Mouse (Mus musculus) forebrain, postnatal 0 days (tissue): ENCODE measurements at regions not wholly inside any gene's neighbourhood (a gene's known extent, or its start where the extent isn't known, plus 50 kb on each side); places are given as distances from the start of the nearest gene placed in this dataset.

Experiments
- ATAC-seq: fragments of 200-750 bp; cut with Nextera tagmentation; 2 replicates; pipeline ENCODE4 v1.8.0; 2017; ENCODE audit warnings: mild to moderate bottlenecking, moderate library complexity
- DNase-seq: peaks from one replicate; pipeline ENCODE4 v3.0.0-alpha.2; 2015
- H3K27ac ChIP-seq: fragments of 300-500 bp; sonication (generic); 2 replicates; pipeline ENCODE4 v1.5.1; 2014; ENCODE audit warnings: low read depth, mild to moderate bottlenecking, antibody characterized with exemption, low read length, moderate library complexity, mixed read lengths
- H3K27me3 ChIP-seq: fragments of 300-500 bp; sonication (generic); 2 replicates; pipeline ENCODE4 v1.6.1; 2014; ENCODE audit warnings: mild to moderate bottlenecking, low read length, mixed read lengths; ENCODE audit not compliant: insufficient read depth
- H3K36me3 ChIP-seq: fragments of 300-500 bp; sonication (generic); 2 replicates; pipeline ENCODE4 v1.6.1; 2014; ENCODE audit warnings: mild to moderate bottlenecking, moderate library complexity; ENCODE audit not compliant: insufficient read depth
- H3K4me1 ChIP-seq: fragments of 300-500 bp; sonication (generic); 2 replicates; pipeline ENCODE4 v1.6.1; 2014; ENCODE audit warnings: antibody characterized with exemption; ENCODE audit not compliant: insufficient read depth
- H3K4me2 ChIP-seq: fragments of 300-500 bp; sonication (generic); 2 replicates; pipeline ENCODE4 v1.6.1; 2014; ENCODE audit warnings: low read depth, mild to moderate bottlenecking, moderate library complexity
- H3K4me3 ChIP-seq: fragments of 300-500 bp; sonication (generic); 2 replicates; pipeline ENCODE4 v1.5.1; 2014; ENCODE audit warnings: low read depth, low read length, mixed read lengths
- H3K9ac ChIP-seq: fragments of 300-500 bp; sonication (generic); 2 replicates; pipeline ENCODE4 v1.6.1; 2014; ENCODE audit warnings: mild to moderate bottlenecking
- H3K9me3 ChIP-seq: fragments of 300-500 bp; sonication (generic); 2 replicates; pipeline ENCODE4 v1.6.1; 2016; ENCODE audit warnings: low read length
- CTCF ChIP-seq: sonication (generic); IDR thresholded peaks from 2 replicates; pipeline ENCODE4 v1.5.1; 2016; ENCODE audit warnings: antibody characterized with exemption, control low read depth, low read depth
- WGBS: fragments of 180-500 bp; shearing (Covaris S2); extraction: QIAGEN DNeasy Blood & Tissue Kit; methylation state at CpG from one replicate; pipeline ENCODE4 v1.1.7; 2014; 5-methylcytosine and 5-hydroxymethylcytosine counted together

DNA sequence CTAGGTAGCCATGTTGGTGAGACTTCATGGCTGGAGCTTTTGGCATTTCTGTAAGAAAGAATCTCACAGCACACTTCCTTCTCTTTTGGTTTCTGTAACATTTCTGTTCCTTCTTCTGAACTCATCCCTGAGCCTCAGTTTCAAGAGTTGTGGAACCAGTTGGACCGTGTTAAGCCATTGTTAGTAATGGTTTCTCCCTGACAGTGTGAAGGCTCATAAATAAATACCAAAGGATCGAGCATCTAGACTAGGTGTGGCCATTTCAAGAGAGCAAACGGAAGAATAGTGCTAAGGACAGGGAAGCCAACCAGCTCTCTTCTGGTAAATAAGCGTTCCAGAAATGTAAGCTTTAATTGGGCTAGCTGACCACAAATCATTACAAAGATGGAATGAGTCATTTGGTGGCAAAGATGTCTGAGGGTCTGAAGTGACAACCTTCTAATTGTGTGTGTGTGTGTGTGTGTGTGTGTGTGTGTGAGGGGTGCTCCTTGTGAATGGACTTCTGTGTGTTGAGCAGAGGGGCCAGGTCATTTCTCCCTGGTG lies 71.7 kb upstream of the Cdkn2b start:
- 87% methylated on average over 4 of the region's 4 CpGs for WGBS
- TF ChIP-seq CTCF = no peak
- DNase-seq = no peak

DNA sequence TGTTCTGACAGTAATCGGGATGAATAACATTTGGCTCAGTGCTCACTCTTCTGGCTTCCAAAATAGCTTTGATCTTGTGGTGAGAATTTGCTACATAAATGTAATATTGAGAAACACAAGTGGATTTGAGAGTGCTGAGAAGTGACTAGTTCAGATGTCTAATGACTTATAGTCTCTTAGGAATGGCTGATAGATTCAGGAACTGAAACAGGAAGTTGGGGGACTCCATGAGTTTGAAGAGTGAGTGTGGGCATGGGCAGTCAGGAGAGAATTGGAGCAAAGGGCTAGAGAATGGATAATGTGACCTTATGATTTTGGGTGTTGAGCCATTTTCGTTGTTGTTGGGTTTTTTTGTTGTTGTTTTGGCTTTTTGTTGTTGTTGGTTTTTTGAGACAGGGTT lies 70.9 kb upstream of the Cdkn2b start:
- no peak for ATAC-seq
- H3K27me3 ChIP-seq = no peaks in the 10 kb centered on the region

More for the DNA sequence above, 71.7 kb upstream of the Cdkn2b start:
- Histone ChIP-seq H3K27ac (no peak overlapping the region), H3K36me3 (no peaks in the 10 kb centered on the region), H3K4me1 (no peaks in the 10 kb centered on the region), H3K9ac (no peak overlapping the region), H3K27me3 (no peaks in the 10 kb centered on the region), H3K4me3 (no peak overlapping the region), H3K4me2 (no peak overlapping the region), H3K9me3 (no peaks in the 10 kb centered on the region)
- no peak for ATAC-seq

DNA sequence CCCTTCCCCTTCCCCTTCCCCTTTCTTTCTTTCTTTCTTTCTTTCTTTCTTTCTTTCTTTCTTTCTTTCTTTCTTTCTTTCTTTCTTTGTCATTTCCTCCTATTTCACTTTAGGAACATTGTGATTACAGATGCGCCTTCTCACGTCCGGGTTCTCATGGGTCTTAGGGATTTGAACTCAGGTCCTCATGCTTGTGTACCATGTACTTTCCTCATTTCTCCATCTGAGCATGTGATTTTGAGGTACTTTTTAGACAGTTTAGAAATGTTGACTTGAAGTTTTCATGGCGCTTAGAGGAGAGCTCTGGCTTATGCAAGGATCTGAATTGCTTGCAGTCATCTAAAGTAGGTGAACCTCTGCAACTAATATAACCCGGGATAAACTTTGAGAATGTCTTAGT lies 70.2 kb upstream of the Cdkn2b start:
- no peaks in the 10 kb centered on the region for H3K4me1 ChIP-seq
- H3K4me3 ChIP-seq = no peak overlapping the region
- no peak for ATAC-seq
- DNase-seq = no peak
- no peaks in the 10 kb centered on the region for H3K36me3 ChIP-seq
- H3K9ac ChIP-seq = no peak overlapping the region
- H3K9me3 ChIP-seq = no peaks in the 10 kb centered on the region
- no peak overlapping the region for H3K27ac ChIP-seq
- WGBS = 96% methylated on average over 5 of the region's 5 CpGs
- H3K4me2 ChIP-seq = no peak overlapping the region
- TF ChIP-seq CTCF = no peak
- no peaks in the 10 kb centered on the region for H3K27me3 ChIP-seq

More for the DNA sequence above, 70.9 kb upstream of the Cdkn2b start:
- no peak for TF ChIP-seq CTCF
- no peak overlapping the region for H3K4me3 ChIP-seq
- H3K36me3 ChIP-seq = no peaks in the 10 kb centered on the region
- H3K4me2 ChIP-seq = no peak overlapping the region
- no peak overlapping the region for H3K27ac ChIP-seq
- no peaks in the 10 kb centered on the region for H3K4me1 ChIP-seq
- H3K9me3 ChIP-seq = no peaks in the 10 kb centered on the region
- H3K9ac ChIP-seq = no peak overlapping the region
- DNase-seq = no peak
- WGBS = 89% methylated on average over 2 of the region's 2 CpGs

DNA sequence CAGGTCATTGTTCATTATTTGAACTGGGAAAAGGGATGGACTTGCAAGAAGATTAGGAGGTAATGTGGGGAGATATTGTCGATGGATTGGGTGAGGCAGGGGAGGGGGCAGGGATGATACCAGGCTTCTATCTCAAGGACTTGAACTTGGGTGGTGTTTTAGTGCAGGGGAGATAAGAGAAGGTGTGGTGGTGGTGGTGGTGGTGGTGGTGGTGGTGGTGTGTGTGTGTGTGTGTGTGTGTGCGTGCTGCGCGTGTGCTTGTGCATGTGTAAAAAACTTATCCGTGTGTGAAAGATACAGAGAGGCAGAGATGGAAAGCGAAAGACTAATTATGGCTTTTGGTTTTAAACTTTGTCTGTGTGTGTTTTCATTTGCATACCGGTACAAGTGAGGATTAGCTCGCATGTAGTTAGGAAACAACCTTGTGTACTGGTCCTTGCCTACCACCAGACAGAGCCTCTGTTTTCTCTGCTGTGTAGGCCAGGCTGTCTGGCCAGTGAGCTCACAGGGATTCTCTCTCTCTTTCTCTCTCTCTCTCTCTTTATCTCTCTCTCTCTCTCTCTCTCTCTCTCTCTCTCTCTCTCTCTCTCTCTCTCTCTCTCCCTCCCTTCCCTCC lies 69.6 kb upstream of the Cdkn2b start:
- Histone ChIP-seq H3K27ac (no peak overlapping the region), H3K4me1 (no peaks in the 10 kb centered on the region), H3K36me3 (no peaks in the 10 kb centered on the region), H3K4me2 (no peak overlapping the region), H3K9ac (no peak overlapping the region), H3K4me3 (no peak overlapping the region), H3K9me3 (no peaks in the 10 kb centered on the region), H3K27me3 (no peaks in the 10 kb centered on the region)
- no peak for TF ChIP-seq CTCF
- ATAC-seq (no peak), DNase-seq (no peak)
- WGBS = 91% methylated on average over 8 of the region's 8 CpGs

DNA sequence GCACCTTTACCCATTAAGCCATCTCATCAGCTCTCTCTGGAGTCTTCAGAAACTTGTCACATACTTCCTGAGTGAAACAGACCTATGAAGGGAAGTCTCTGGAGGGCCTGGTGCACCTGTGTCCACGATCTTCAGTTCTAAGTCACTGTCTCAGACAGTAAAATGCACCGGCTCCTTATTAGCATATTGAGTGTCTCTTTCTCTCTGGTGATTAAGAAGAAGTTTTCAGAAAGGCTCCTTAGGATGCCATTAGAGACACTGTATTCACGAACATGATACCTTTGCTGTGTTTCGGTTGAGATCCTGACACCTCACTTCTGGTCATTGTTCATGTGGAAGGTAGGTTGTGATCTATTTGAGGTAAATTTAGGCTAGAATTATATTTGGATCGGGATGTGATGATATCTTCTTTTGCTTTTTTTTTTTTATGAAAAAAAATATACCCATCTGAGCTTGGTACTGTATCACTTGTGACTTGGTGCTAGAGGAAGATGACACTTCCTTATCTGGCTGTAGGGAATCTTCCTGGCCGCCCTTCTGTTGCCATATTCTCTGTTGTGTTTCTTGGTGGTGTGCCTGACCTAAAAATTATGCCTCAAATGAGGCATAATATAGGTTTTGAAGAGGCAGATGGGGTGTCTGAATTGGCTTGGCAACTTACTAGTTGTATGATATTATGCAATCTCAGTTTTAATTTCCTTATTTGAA lies 68.9 kb upstream of the Cdkn2b start:
- Histone ChIP-seq H3K9ac (no peak overlapping the region), H3K36me3 (no peaks in the 10 kb centered on the region), H3K4me3 (no peak overlapping the region), H3K27ac (no peak overlapping the region), H3K9me3 (no peaks in the 10 kb centered on the region), H3K27me3 (no peaks in the 10 kb centered on the region), H3K4me2 (no peak overlapping the region), H3K4me1 (no peaks in the 10 kb centered on the region)
- ATAC-seq = no peak
- DNase-seq = no peak
- no peak for TF ChIP-seq CTCF
- WGBS = 88% methylated on average over 6 of the region's 6 CpGs

DNA sequence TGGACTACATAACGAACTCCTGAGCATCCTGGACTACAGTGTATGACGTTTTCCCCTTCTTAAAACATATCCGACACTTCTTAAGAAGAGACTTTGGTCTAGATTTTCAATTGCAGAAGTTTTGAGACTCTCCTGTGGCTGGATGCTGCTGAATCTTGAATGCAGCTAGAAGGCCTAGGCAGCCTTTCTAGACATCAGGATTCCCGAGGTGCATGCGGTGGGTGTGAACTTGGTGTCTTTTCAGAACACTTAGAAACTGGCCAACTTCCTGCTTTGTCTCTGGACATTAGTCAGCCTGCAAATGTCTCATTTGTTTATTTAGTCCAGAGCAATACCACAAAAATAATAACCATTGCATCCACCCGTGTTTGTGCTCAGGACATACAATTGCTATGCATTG lies 61.8 kb upstream of the Cdkn2b start:
- H3K9me3 ChIP-seq = no peaks in the 10 kb centered on the region
- 81% methylated on average over 6 of the region's 6 CpGs for WGBS
- ATAC-seq = no peak
- H3K36me3 ChIP-seq = no peaks in the 10 kb centered on the region
- no peak overlapping the region for H3K9ac ChIP-seq
- H3K4me1 ChIP-seq = no peaks in the 10 kb centered on the region
- no peak overlapping the region for H3K27ac ChIP-seq
- no peak overlapping the region for H3K4me3 ChIP-seq
- no peak for TF ChIP-seq CTCF
- DNase-seq = no peak
- H3K27me3 ChIP-seq = no peaks in the 10 kb centered on the region
- no peak overlapping the region for H3K4me2 ChIP-seq

DNA sequence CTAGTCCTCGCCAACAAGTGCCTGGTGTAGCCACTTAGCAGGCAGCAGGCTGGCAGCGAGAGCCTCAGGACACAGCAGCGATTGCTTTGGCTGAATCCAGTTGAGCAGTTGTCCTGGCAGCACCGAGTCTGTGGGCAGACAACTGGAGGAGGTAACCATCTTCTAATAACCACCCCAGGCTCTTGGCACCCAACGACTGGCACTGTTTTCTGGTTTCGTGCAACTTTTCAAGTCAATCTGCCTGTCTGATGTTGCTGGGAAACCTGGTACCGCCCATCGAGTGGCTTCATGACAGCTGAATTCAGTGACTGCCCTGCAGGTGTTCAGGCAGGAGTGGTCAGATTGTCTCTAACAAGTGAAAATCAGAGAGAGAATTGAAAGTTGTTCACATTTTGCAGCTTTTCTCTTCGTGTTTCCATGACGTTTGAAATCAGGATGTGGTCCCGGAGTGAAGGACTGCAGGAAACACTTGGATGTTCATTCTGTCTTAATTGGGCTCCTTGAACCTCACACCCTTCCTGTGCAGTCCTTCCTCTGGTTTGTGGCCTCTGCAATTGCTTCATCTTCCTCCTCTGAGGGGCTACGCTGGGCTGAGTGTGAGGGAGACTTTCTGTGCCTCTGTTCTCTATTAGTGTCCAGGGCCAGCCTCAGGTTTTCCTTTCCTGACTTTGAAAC lies 58.1 kb upstream of the Cdkn2b start:
- H3K4me1 ChIP-seq = no peaks in the 10 kb centered on the region
- no peaks in the 10 kb centered on the region for H3K9me3 ChIP-seq
- H3K27me3 ChIP-seq = no peaks in the 10 kb centered on the region
- H3K4me2 ChIP-seq = no peak overlapping the region
- H3K36me3 ChIP-seq = no peaks in the 10 kb centered on the region
- 79% methylated on average over 12 of the region's 12 CpGs for WGBS
- ATAC-seq (0 out of 2 replicates have a peak, but pooled peaks have one; percentile 18), DNase-seq (no peak)
- H3K9ac ChIP-seq = no peak overlapping the region
- H3K4me3 ChIP-seq = no peak overlapping the region
- no peak for TF ChIP-seq CTCF
- H3K27ac ChIP-seq = no peak overlapping the region
